Mouse (Mus musculus) neural tube, embryonic 11.5 days (tissue): ENCODE measurements at regions not wholly inside any gene's neighbourhood (a gene's known extent, or its start where the extent isn't known, plus 50 kb on each side); places are given as distances from the start of the nearest gene placed in this dataset.

Experiments used
- ATAC-seq: fragments of 200-750 bp; cut with Nextera tagmentation; 2 replicates; pipeline ENCODE4 v1.8.0; 2017; ENCODE audit warnings: moderate number of reproducible peaks, mild to moderate bottlenecking, moderate TSS enrichment, moderate library complexity; ENCODE audit not compliant: insufficient read depth, low FRiP score, low TSS enrichment
- DNase-seq: peaks from one replicate; pipeline ENCODE4 v3.0.0-alpha.2; 2015; ENCODE audit warnings: low spot score
- H3K27ac ChIP-seq: fragments of 300-500 bp; sonication (generic); 2 replicates; pipeline ENCODE4 v1.5.1; 2014; ENCODE audit warnings: low read depth, mild to moderate bottlenecking, low read length
- H3K27me3 ChIP-seq: fragments of 300-500 bp; sonication (generic); 2 replicates; pipeline ENCODE4 v1.6.1; 2014; ENCODE audit warnings: mild to moderate bottlenecking, low read length, mixed read lengths; ENCODE audit not compliant: control insufficient read depth, insufficient read depth
- H3K36me3 ChIP-seq: fragments of 300-500 bp; sonication (generic); 2 replicates; pipeline ENCODE4 v1.6.1; 2014; ENCODE audit warnings: mild to moderate bottlenecking, low read length, moderate library complexity, mixed read lengths; ENCODE audit not compliant: control insufficient read depth, insufficient read depth
- H3K4me1 ChIP-seq: fragments of 300-500 bp; sonication (generic); 2 replicates; pipeline ENCODE4 v1.6.1; 2014; ENCODE audit warnings: low read length, mixed read lengths; ENCODE audit not compliant: control insufficient read depth, insufficient read depth
- H3K4me2 ChIP-seq: fragments of 300-500 bp; sonication (generic); 2 replicates; pipeline ENCODE4 v1.6.1; 2014; ENCODE audit warnings: low read depth, mild to moderate bottlenecking, moderate library complexity
- H3K4me3 ChIP-seq: fragments of 300-500 bp; sonication (generic); 2 replicates; pipeline ENCODE4 v1.5.1; 2014; ENCODE audit warnings: low read depth, low read length
- H3K9ac ChIP-seq: fragments of 300-500 bp; sonication (generic); 2 replicates; pipeline ENCODE4 v1.6.1; 2014; ENCODE audit warnings: mild to moderate bottlenecking, low read length
- H3K9me3 ChIP-seq: fragments of 300-500 bp; sonication (generic); 2 replicates; pipeline ENCODE4 v1.6.1; 2016; ENCODE audit warnings: low read length; ENCODE audit not compliant: control insufficient read depth
- WGBS: fragments of 180-500 bp; shearing (Covaris S2); extraction: QIAGEN DNeasy Blood & Tissue Kit; methylation state at CpG from one replicate; pipeline ENCODE4 v1.1.7; 2014; 5-methylcytosine and 5-hydroxymethylcytosine counted together

- no peak overlapping the region for H3K27ac ChIP-seq
- H3K9ac ChIP-seq = no peak overlapping the region
- H3K4me2 ChIP-seq = no peak overlapping the region
- no peaks in the 10 kb centered on the region for H3K36me3 ChIP-seq
- ATAC-seq = no peak
- H3K27me3 ChIP-seq = no peaks in the 10 kb centered on the region
- WGBS = 72% methylated on average over 11 of the region's 11 CpGs
- H3K9me3 ChIP-seq = no peaks in the 10 kb centered on the region
- no peak for DNase-seq
- H3K4me1 ChIP-seq = no peaks in the 10 kb centered on the region
- no peak overlapping the region for H3K4me3 ChIP-seq
Measured at GRCm38 (mm10) chr3:35141500-35142220, 491.5 kb downstream of the Sox2 start.

GRCm38 (mm10) chr3:35142683-35143082, 492.5 kb downstream of the Sox2 start:
- Histone ChIP-seq H3K36me3 (no peaks in the 10 kb centered on the region), H3K9me3 (no peaks in the 10 kb centered on the region), H3K27ac (no peak overlapping the region), H3K4me2 (no peak overlapping the region), H3K27me3 (no peaks in the 10 kb centered on the region), H3K4me1 (no peaks in the 10 kb centered on the region), H3K4me3 (no peak overlapping the region), H3K9ac (no peak overlapping the region)
- ATAC-seq = no peak
- no peak for DNase-seq
- WGBS = 75% methylated on average over 2 of the region's 2 CpGs

GRCm38 (mm10) chr3:35145569-35145968, 495.4 kb downstream of the Sox2 start:
- H3K4me2 ChIP-seq = no peak overlapping the region
- no peaks in the 10 kb centered on the region for H3K4me1 ChIP-seq
- no peaks in the 10 kb centered on the region for H3K27me3 ChIP-seq
- H3K9ac ChIP-seq = no peak overlapping the region
- ATAC-seq = no peak
- WGBS = 94% methylated on average over 2 of the region's 2 CpGs
- H3K36me3 ChIP-seq = no peaks in the 10 kb centered on the region
- no peak for DNase-seq
- no peak overlapping the region for H3K4me3 ChIP-seq
- no peak overlapping the region for H3K27ac ChIP-seq
- H3K9me3 ChIP-seq = no peaks in the 10 kb centered on the region

- no peak for DNase-seq
- Histone ChIP-seq H3K9me3 (no peaks in the 10 kb centered on the region), H3K9ac (no peak overlapping the region), H3K4me2 (no peak overlapping the region), H3K36me3 (no peaks in the 10 kb centered on the region), H3K27ac (no peak overlapping the region), H3K4me3 (no peak overlapping the region), H3K27me3 (no peaks in the 10 kb centered on the region), H3K4me1 (no peaks in the 10 kb centered on the region)
- 89% methylated on average over 5 of the region's 5 CpGs for WGBS
- ATAC-seq = no peak
Measured at GRCm38 (mm10) chr3:35146681-35147080, 496.5 kb downstream of the Sox2 start.

GRCm38 (mm10) chr3:35149251-35149691, 499.1 kb downstream of the Sox2 start:
- 55% methylated on average over 12 of the region's 12 CpGs for WGBS
- Histone ChIP-seq H3K4me1 (no peaks in the 10 kb centered on the region), H3K36me3 (no peaks in the 10 kb centered on the region), H3K4me2 (no peak overlapping the region), H3K9ac (no peak overlapping the region), H3K4me3 (no peak overlapping the region), H3K27me3 (no peaks in the 10 kb centered on the region), H3K9me3 (no peaks in the 10 kb centered on the region), H3K27ac (no peak overlapping the region)
- ATAC-seq (no peak), DNase-seq (peak; percentile 53)

GRCm38 (mm10) chr3:35152191-35152590, 502.0 kb downstream of the Sox2 start:
- no peak for ATAC-seq
- no peaks in the 10 kb centered on the region for H3K36me3 ChIP-seq
- WGBS = 77% methylated on average over 7 of the region's 7 CpGs

GRCm38 (mm10) chr3:35154266-35154665, 504.1 kb downstream of the Sox2 start:
- H3K4me1 ChIP-seq = no peaks in the 10 kb centered on the region
- no peak overlapping the region for H3K27ac ChIP-seq
- no peaks in the 10 kb centered on the region for H3K27me3 ChIP-seq
- ATAC-seq (no peak), DNase-seq (no peak)
- H3K9me3 ChIP-seq = no peaks in the 10 kb centered on the region
- no peak overlapping the region for H3K4me2 ChIP-seq
- no peak overlapping the region; the same call in 1 of the 2 replicates for H3K9ac ChIP-seq
- WGBS = 31% methylated on average over 6 of the region's 6 CpGs
- no peaks in the 10 kb centered on the region for H3K36me3 ChIP-seq
- H3K4me3 ChIP-seq = no peak overlapping the region

More at GRCm38 (mm10) chr3:35152191-35152590, 502.0 kb downstream of the Sox2 start:
- no peak overlapping the region for H3K9ac ChIP-seq
- H3K9me3 ChIP-seq = no peaks in the 10 kb centered on the region
- no peak overlapping the region for H3K27ac ChIP-seq
- no peak overlapping the region for H3K4me2 ChIP-seq
- H3K4me1 ChIP-seq = no peaks in the 10 kb centered on the region
- H3K27me3 ChIP-seq = no peaks in the 10 kb centered on the region
- DNase-seq = no peak
- H3K4me3 ChIP-seq = no peak overlapping the region

GRCm38 (mm10) chr3:35168676-35169075, 518.5 kb downstream of the Sox2 start:
- Histone ChIP-seq H3K4me3 (no peak overlapping the region), H3K4me2 (no peak overlapping the region), H3K4me1 (no peaks in the 10 kb centered on the region), H3K9me3 (no peaks in the 10 kb centered on the region), H3K27me3 (no peaks in the 10 kb centered on the region), H3K27ac (no peak overlapping the region), H3K9ac (no peak overlapping the region), H3K36me3 (no peaks in the 10 kb centered on the region)
- DNase-seq = no peak
- WGBS = 97% methylated on average over 1 of the region's 1 CpGs
- no peak for ATAC-seq

GRCm38 (mm10) chr3:35178759-35179440, 528.7 kb downstream of the Sox2 start:
- H3K4me3 ChIP-seq = no peak overlapping the region
- no peaks in the 10 kb centered on the region for H3K36me3 ChIP-seq
- DNase-seq (no peak), ATAC-seq (no peak)
- H3K27me3 ChIP-seq = no peaks in the 10 kb centered on the region
- H3K9me3 ChIP-seq = no peaks in the 10 kb centered on the region
- H3K9ac ChIP-seq = no peak overlapping the region
- H3K4me1 ChIP-seq = no peaks in the 10 kb centered on the region
- WGBS = 79% methylated on average over 12 of the region's 12 CpGs
- no peak overlapping the region for H3K4me2 ChIP-seq
- no peak overlapping the region for H3K27ac ChIP-seq
